Mouse (Mus musculus): Measurements from ENCODE around the gene Hoxa13. TPM values are rescaled to one million over a fixed set of nuclear protein-coding genes. Genes with fewer than 3 reads are reported as not detected.

Gene Hoxa13
- polyA plus RNA-seq, 1 experiment from 2014 or later = not detected

DNA sequence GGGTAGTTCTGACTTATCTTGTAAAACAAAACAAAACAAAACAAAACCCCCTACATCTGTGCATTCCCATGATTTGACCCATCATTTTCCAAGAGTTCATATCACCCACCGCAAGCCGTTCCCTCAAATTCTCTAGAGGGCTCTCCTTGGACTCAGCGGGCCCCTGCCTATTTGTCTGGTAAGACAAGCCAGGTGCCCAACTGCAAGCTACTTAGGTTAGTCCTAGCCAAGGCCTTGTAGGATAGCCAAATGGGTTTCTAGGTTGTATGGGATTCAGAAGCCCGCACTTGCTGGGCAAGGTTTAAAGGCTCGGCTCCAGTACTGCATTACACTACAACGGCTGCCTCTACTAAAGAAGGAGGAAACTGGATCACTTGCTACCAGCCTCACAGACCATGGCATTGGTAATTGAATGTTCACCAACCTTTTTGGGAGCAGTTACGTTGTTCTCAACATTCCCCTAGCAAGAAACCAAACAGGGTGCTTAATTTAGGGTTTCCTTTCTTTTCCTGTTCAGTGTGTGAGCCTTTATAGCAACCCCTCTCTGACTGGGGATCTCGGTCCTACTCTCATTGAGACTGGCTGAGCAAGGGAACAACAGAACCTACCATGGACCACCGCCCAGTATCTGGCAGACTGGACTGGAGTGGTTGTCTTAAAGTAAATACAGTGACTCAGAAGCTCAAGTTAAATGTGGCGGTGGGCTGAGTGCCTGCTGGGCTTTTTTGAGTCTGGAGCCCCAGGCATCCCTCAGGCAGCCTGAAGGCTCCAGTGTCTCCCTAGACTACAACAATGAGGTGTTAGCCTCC, 23.1 kb downstream of the Hoxa13 start:
- H3K4me1 ChIP-seq (ENCODE audit: control insufficient read depth, insufficient read depth, low read length) = peaks cover 3% of the 10 kb centered on the region; the same call in 1 of the 2 replicates
- no peaks in the 10 kb centered on the region for H3K9me3 ChIP-seq (ENCODE audit: control insufficient read depth, low read depth, low read length)
- ATAC-seq (ENCODE audit: insufficient number of reproducible peaks, insufficient read depth, low FRiP score, low read depth) = no peak
- H3K9ac ChIP-seq (replicated peaks; ENCODE audit: low read depth, low read length) = no peak overlapping the region
- peaks cover 71% of the 10 kb centered on the region for H3K27me3 ChIP-seq (ENCODE audit: control insufficient read depth, insufficient read depth, low read length)
- no peak overlapping the region for H3K4me2 ChIP-seq (replicated peaks; ENCODE audit: low read depth, low read length)
- no peak overlapping the region for H3K4me3 ChIP-seq (ENCODE audit: low read depth, low read length)
- WGBS = 8% methylated on average over 10 of the region's 10 CpGs
- H3K36me3 ChIP-seq (ENCODE audit: control insufficient read depth, insufficient read depth, low read length) = no peaks in the 10 kb centered on the region
- no peak overlapping the region for H3K27ac ChIP-seq (ENCODE audit: low read length)

DNA sequence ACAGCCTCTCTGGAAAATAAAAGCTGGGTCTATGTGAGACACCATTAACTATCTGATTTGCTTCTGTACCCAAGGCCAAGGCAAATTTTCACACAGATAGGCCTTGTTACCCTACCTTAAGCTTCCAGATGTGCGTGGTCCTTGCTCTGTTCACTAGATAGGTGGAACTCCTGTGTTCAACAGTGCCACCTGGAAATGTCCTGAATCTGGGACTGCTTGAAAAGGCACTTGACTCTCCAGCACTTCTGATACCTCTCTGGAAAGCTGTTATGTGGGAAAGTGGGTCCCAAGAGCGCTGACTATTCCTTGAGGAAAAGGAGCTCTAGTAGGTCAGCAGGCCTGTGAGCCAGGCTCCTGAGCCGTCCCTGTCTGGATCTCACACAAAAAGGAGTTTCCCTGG, 23.9 kb downstream of the Hoxa13 start:
- Histone ChIP-seq H3K36me3 (ENCODE audit: control insufficient read depth, insufficient read depth, low read length) (no peaks in the 10 kb centered on the region), H3K27me3 (ENCODE audit: control insufficient read depth, insufficient read depth, low read length) (peaks cover 73% of the 10 kb centered on the region), H3K4me3 (ENCODE audit: low read depth, low read length) (no peak overlapping the region), H3K4me2 (replicated peaks; ENCODE audit: low read depth, low read length) (no peak overlapping the region), H3K4me1 (ENCODE audit: control insufficient read depth, insufficient read depth, low read length) (peaks cover 3% of the 10 kb centered on the region; the same call in 1 of the 2 replicates), H3K9me3 (ENCODE audit: control insufficient read depth, low read depth, low read length) (no peaks in the 10 kb centered on the region), H3K27ac (ENCODE audit: low read length) (no peak overlapping the region), H3K9ac (replicated peaks; ENCODE audit: low read depth, low read length) (no peak overlapping the region)
- ATAC-seq (ENCODE audit: insufficient number of reproducible peaks, insufficient read depth, low FRiP score, low read depth) = no peak
- WGBS = 14% methylated on average over 3 of the region's 3 CpGs

DNA sequence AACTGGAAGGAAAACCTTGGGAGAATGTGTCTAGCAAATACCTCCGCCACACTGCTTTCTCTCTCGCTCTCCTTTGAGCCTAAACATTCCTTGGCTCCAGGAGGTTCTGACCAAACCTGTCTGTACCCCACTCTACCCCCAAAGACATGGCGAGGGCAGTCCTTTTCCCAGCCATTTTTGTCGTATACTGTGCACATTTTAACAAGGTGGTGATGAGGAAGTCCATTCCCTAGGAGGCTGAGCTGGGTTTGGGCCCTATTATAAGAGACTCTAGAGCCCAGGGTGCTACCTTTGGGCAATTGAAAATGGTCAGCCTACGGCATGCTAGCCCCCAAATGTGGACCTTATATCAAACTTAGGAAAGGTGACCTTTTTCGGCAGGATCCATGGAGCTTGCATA, 24.8 kb downstream of the Hoxa13 start:
- H3K27me3 ChIP-seq (ENCODE audit: control insufficient read depth, insufficient read depth, low read length) = peaks cover 68% of the 10 kb centered on the region
- no peak overlapping the region for H3K27ac ChIP-seq (ENCODE audit: low read length)
- ATAC-seq (ENCODE audit: insufficient number of reproducible peaks, insufficient read depth, low FRiP score, low read depth) = no peak
- peaks cover 3% of the 10 kb centered on the region; the same call in 1 of the 2 replicates for H3K4me1 ChIP-seq (ENCODE audit: control insufficient read depth, insufficient read depth, low read length)
- H3K4me3 ChIP-seq (ENCODE audit: low read depth, low read length) = no peak overlapping the region
- H3K9me3 ChIP-seq (ENCODE audit: control insufficient read depth, low read depth, low read length) = no peaks in the 10 kb centered on the region
- WGBS = 18% methylated on average over 6 of the region's 6 CpGs
- H3K9ac ChIP-seq (replicated peaks; ENCODE audit: low read depth, low read length) = no peak overlapping the region
- no peak overlapping the region for H3K4me2 ChIP-seq (replicated peaks; ENCODE audit: low read depth, low read length)
- H3K36me3 ChIP-seq (ENCODE audit: control insufficient read depth, insufficient read depth, low read length) = no peaks in the 10 kb centered on the region

DNA sequence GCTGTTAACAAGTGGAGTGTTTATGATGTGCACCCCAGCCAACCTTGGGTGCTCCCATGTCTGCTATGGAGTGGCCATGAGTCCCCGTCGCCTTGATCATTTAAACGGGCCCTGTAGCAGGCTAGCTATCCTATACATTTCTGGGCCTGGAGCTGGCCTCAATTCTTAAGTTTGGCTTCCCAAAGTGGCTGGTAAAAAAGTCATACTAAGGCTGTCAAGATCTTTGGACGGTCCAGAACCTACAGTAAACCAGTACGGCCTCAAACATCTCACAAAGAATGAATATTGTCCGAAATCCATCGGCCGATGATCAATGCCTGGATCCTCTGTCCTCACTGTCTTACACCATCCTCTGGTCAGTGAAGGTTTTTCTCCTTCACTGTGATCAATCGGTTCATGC, 25.4 kb downstream of the Hoxa13 start:
- Histone ChIP-seq H3K4me1 (ENCODE audit: control insufficient read depth, insufficient read depth, low read length) (peaks cover 3% of the 10 kb centered on the region; the same call in 1 of the 2 replicates), H3K27me3 (ENCODE audit: control insufficient read depth, insufficient read depth, low read length) (peaks cover 64% of the 10 kb centered on the region), H3K9ac (replicated peaks; ENCODE audit: low read depth, low read length) (no peak overlapping the region), H3K4me3 (ENCODE audit: low read depth, low read length) (no peak overlapping the region), H3K36me3 (ENCODE audit: control insufficient read depth, insufficient read depth, low read length) (no peaks in the 10 kb centered on the region), H3K4me2 (replicated peaks; ENCODE audit: low read depth, low read length) (no peak overlapping the region), H3K27ac (ENCODE audit: low read length) (no peak overlapping the region), H3K9me3 (ENCODE audit: control insufficient read depth, low read depth, low read length) (no peaks in the 10 kb centered on the region)
- WGBS = 31% methylated on average over 9 of the region's 9 CpGs
- ATAC-seq (ENCODE audit: insufficient number of reproducible peaks, insufficient read depth, low FRiP score, low read depth) = no peak

DNA sequence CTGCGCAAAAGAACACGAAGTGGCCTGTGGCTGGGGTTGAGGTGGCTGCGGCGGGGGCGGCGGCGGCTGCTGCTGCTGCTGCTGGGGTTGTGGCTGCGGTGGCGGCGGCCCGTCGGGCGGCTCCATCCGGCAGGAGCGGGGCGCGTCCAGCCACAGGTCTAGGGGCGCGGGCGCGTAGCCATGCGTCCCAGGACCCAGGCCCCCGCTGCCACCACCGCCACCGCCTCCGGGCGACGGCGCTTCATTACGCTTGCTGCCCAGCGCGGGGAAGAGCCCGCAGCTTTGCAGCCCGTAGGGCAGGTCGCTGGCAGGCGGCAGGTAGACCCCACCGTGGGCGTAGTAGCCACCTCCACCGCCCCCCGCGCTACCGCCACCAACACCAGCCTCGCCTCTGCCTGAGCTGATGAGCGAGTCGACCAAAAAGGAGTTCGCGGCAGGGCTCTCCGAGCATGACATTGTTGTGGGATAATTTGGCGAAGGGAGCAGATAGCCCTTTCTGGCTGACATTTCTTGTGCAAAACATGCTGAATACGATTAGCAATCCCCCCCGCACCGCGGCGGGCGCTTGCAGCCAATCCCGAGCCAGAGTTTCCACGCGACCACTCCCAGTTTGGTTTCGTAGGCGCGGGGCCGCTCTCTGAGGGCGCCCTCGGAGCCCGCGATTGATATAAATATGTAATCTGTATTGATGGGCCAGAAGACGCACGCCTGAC, 26.1 kb downstream of the Hoxa13 start:
- 1% methylated on average over 64 of the region's 68 CpGs for WGBS
- no peak overlapping the region for H3K4me2 ChIP-seq (replicated peaks; ENCODE audit: low read depth, low read length)
- 0 out of 2 replicates have a peak, but pooled peaks cover 3% of the 10 kb centered on the region for H3K4me1 ChIP-seq (ENCODE audit: control insufficient read depth, insufficient read depth, low read length)
- no peaks in the 10 kb centered on the region for H3K36me3 ChIP-seq (ENCODE audit: control insufficient read depth, insufficient read depth, low read length)
- ATAC-seq (ENCODE audit: insufficient number of reproducible peaks, insufficient read depth, low FRiP score, low read depth) = no peak
- H3K9me3 ChIP-seq (ENCODE audit: control insufficient read depth, low read depth, low read length) = no peaks in the 10 kb centered on the region
- H3K27ac ChIP-seq (ENCODE audit: low read length) = no peak overlapping the region
- H3K27me3 ChIP-seq (ENCODE audit: control insufficient read depth, insufficient read depth, low read length) = peaks cover 64% of the 10 kb centered on the region
- peak overlapping the region; percentile 8; the same call in 1 of the 2 replicates for H3K4me3 ChIP-seq (ENCODE audit: low read depth, low read length)
- no peak overlapping the region for H3K9ac ChIP-seq (replicated peaks; ENCODE audit: low read depth, low read length)

DNA sequence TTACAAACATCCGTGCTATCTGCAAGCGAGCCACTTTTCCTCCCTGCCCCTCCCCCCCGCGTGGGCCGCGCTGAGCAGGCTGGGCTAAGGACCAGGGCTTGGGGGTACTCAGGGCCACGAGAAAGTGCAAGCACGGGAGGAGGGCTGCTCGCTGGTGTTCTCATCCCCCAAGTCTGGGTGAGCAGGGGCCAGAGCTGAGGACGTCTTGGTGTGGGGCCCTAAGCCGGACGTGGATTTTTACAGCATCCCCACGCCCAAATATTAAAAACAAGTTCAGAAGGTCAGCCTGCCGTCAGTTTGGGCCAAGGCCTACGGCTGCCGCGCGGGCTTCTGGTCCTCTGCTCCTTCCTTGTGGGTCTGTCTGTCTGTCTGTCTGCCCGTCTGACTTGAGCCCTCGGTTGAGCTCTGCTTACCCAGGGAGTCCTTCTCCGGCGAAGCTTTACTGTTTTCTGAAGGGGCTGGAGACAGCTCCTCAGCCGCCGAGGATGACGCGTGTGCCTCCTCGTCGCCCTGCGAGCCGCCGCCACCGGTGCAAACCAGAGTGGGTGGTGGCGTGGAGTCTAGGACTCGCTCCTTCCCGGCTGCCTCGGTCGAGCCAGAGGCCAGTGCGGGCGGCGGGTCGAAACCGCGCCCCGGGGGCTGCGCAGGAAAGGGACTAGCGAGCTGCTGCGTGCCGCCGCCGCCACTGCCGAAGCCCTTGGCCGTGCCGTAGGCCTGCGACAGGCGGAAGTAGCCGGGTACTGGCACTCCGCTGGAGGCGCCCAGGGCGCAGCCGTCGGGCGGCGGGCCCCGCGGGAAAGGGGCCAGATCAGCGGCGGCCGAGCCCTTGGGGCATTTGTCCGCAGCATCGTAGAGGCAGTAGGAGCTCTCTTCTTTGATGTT, 26.9 kb downstream of the Hoxa13 start:
- ATAC-seq (ENCODE audit: insufficient number of reproducible peaks, insufficient read depth, low FRiP score, low read depth) = no peak
- WGBS = 2% methylated on average over 70 of the region's 70 CpGs
- no peak overlapping the region for H3K4me2 ChIP-seq (replicated peaks; ENCODE audit: low read depth, low read length)
- H3K9me3 ChIP-seq (ENCODE audit: control insufficient read depth, low read depth, low read length) = no peaks in the 10 kb centered on the region
- H3K4me1 ChIP-seq (ENCODE audit: control insufficient read depth, insufficient read depth, low read length) = 0 out of 2 replicates have a peak, but pooled peaks cover 3% of the 10 kb centered on the region
- peaks cover 70% of the 10 kb centered on the region for H3K27me3 ChIP-seq (ENCODE audit: control insufficient read depth, insufficient read depth, low read length)
- no peaks in the 10 kb centered on the region for H3K36me3 ChIP-seq (ENCODE audit: control insufficient read depth, insufficient read depth, low read length)
- H3K9ac ChIP-seq (replicated peaks; ENCODE audit: low read depth, low read length) = no peak overlapping the region
- H3K4me3 ChIP-seq (ENCODE audit: low read depth, low read length) = peak overlapping the region; percentile 8; the same call in 1 of the 2 replicates
- no peak overlapping the region for H3K27ac ChIP-seq (ENCODE audit: low read length)

DNA sequence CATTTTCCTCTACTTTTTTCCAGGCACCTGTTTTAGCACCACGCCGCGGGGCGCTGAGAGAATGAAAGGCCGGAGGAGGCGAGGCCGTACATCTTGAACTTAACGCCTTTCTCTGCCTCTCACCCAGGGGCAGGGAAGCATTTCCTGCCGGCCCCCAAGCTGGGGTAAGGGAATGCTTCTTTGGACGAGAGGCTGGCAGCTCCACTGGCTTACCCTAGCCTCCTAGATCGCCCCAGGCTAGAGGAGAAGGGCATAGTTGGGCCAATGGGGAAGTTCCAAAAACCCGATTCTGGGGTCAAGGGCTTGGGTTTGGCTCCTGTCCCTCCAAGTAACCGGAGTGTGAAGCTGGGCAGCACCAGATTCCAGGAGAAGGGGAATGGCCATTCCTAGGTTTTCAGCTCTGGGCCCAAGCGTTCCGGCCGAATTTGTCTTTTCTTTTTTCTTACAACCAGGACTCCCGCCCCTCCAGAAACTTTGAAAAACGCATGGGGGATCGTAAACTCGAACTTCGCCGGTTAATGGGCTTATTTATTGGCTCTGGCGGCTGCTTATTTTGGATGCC, 27.6 kb downstream of the Hoxa13 start:
- Histone ChIP-seq H3K4me1 (ENCODE audit: control insufficient read depth, insufficient read depth, low read length) (0 out of 2 replicates have a peak, but pooled peaks cover 3% of the 10 kb centered on the region), H3K27ac (ENCODE audit: low read length) (no peak overlapping the region), H3K4me2 (replicated peaks; ENCODE audit: low read depth, low read length) (no peak overlapping the region), H3K4me3 (ENCODE audit: low read depth, low read length) (0 out of 2 replicates have a peak overlapping the region, but pooled peaks have one; percentile 8), H3K36me3 (ENCODE audit: control insufficient read depth, insufficient read depth, low read length) (no peaks in the 10 kb centered on the region), H3K9me3 (ENCODE audit: control insufficient read depth, low read depth, low read length) (no peaks in the 10 kb centered on the region), H3K9ac (replicated peaks; ENCODE audit: low read depth, low read length) (no peak overlapping the region), H3K27me3 (ENCODE audit: control insufficient read depth, insufficient read depth, low read length) (peaks cover 70% of the 10 kb centered on the region)
- no peak for ATAC-seq (ENCODE audit: insufficient number of reproducible peaks, insufficient read depth, low FRiP score, low read depth)
- 2% methylated on average over 23 of the region's 23 CpGs for WGBS

DNA sequence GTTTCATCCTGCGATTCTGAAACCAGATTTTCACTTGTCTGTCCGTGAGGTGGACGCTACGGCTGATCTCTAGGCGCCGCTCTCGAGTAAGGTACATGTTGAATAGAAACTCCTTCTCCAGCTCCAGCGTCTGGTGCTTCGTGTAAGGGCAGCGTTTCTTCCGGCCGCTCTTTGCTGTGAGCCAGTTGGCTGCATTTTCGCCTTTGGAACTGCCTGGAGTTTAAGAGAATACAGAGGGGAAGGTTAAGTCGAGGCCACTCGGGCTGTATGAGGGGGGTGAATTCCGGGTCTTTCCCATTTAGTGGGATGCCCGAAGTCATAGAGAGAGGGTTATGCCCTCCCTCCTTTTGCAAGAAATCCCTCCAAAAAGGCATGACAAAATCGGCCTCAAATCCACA, 28.1 kb downstream of the Hoxa13 start:
- Histone ChIP-seq H3K9ac (replicated peaks; ENCODE audit: low read depth, low read length) (no peak overlapping the region), H3K27ac (ENCODE audit: low read length) (no peak overlapping the region), H3K4me2 (replicated peaks; ENCODE audit: low read depth, low read length) (no peak overlapping the region), H3K4me3 (ENCODE audit: low read depth, low read length) (no peak overlapping the region), H3K4me1 (ENCODE audit: control insufficient read depth, insufficient read depth, low read length) (0 out of 2 replicates have a peak, but pooled peaks cover 3% of the 10 kb centered on the region), H3K9me3 (ENCODE audit: control insufficient read depth, low read depth, low read length) (no peaks in the 10 kb centered on the region), H3K27me3 (ENCODE audit: control insufficient read depth, insufficient read depth, low read length) (peaks cover 70% of the 10 kb centered on the region), H3K36me3 (ENCODE audit: control insufficient read depth, insufficient read depth, low read length) (no peaks in the 10 kb centered on the region)
- whole genome bisulfite sequencing = under 1% methylated on average over 18 of the region's 18 CpGs
- ATAC-seq (ENCODE audit: insufficient number of reproducible peaks, insufficient read depth, low FRiP score, low read depth) = no peak
